Mouse (Mus musculus) lung, embryonic 14.5 days (tissue): ENCODE measurements at regions not wholly inside any gene's neighbourhood (a gene's known extent, or its start where the extent isn't known, plus 50 kb on each side); places are given as distances from the start of the nearest gene placed in this dataset.

ENCODE experiments used
- ATAC-seq: fragments of 200-750 bp; cut with Nextera tagmentation; 2 replicates; pipeline ENCODE4 v1.8.0; 2017; ENCODE audit warnings: mild to moderate bottlenecking, moderate TSS enrichment, moderate library complexity; ENCODE audit not compliant: insufficient read depth
- DNase-seq: peaks from one replicate; pipeline ENCODE4 v3.0.0-alpha.2; 2015
- H3K27ac ChIP-seq: fragments of 300-500 bp; sonication (generic); 2 replicates; pipeline ENCODE4 v1.5.1; 2014; ENCODE audit warnings: low read depth, mild to moderate bottlenecking, moderate library complexity
- H3K27me3 ChIP-seq: fragments of 300-500 bp; sonication (generic); 2 replicates; pipeline ENCODE4 v1.6.1; 2014; ENCODE audit warnings: low read length, control low read depth; ENCODE audit not compliant: insufficient read depth
- H3K36me3 ChIP-seq: fragments of 300-500 bp; sonication (generic); 2 replicates; pipeline ENCODE4 v1.6.1; 2014; ENCODE audit warnings: control low read depth; ENCODE audit not compliant: insufficient read depth
- H3K4me1 ChIP-seq: fragments of 300-500 bp; sonication (generic); 2 replicates; pipeline ENCODE4 v1.6.1; 2014; ENCODE audit warnings: antibody characterized with exemption, control low read depth; ENCODE audit not compliant: insufficient read depth
- H3K4me2 ChIP-seq: fragments of 300-500 bp; sonication (generic); 2 replicates; pipeline ENCODE4 v1.6.1; 2014; ENCODE audit warnings: mild to moderate bottlenecking
- H3K4me3 ChIP-seq: fragments of 300-500 bp; sonication (generic); 2 replicates; pipeline ENCODE4 v1.5.1; 2014; ENCODE audit warnings: low read depth, low read length
- H3K9ac ChIP-seq: fragments of 300-500 bp; sonication (generic); 2 replicates; pipeline ENCODE4 v1.6.1; 2014
- H3K9me3 ChIP-seq: fragments of 300-500 bp; sonication (generic); 2 replicates; pipeline ENCODE4 v1.6.1; 2016; ENCODE audit warnings: low read depth, low read length, control low read depth
- CTCF ChIP-seq: IDR thresholded peaks from 2 replicates; pipeline ENCODE4 v1.5.1; 2016; ENCODE audit warnings: antibody characterized with exemption, low read depth
- WGBS: fragments of 180-500 bp; shearing (Covaris S2); extraction: QIAGEN DNeasy Blood & Tissue Kit; methylation state at CpG from one replicate; pipeline ENCODE4 v1.1.7; 2014; 5-methylcytosine and 5-hydroxymethylcytosine counted together

DNA sequence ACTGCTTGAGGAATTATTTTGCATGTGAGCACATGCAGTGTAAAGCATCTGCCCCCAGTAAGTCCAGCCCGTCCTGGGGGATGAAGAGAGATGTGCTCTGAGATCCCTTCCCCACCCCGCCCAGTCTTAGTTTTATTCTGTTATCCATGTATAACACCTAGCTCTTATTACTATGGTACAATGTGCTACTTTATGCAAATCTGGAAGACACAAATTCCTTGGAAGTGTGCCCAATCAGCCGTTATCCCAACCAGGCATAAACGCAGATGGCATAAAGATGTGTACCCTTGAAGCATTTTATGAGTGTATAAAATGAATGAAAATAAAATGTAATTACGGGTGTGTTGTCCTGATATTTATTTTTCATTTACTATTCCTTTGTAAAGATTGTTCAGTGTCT, 194.8 kb downstream of the 1700009N14Rik start:
- Histone ChIP-seq H3K36me3 (no peaks in the 10 kb centered on the region), H3K4me2 (no peak overlapping the region), H3K9ac (no peak overlapping the region), H3K9me3 (no peaks in the 10 kb centered on the region), H3K4me1 (no peaks in the 10 kb centered on the region), H3K27me3 (no peaks in the 10 kb centered on the region), H3K4me3 (no peak overlapping the region), H3K27ac (no peak overlapping the region)
- no peak for TF ChIP-seq CTCF
- no peak for DNase-seq
- no peak for ATAC-seq
- WGBS, result 86% methylated on average over 5 of the region's 5 CpGs

DNA sequence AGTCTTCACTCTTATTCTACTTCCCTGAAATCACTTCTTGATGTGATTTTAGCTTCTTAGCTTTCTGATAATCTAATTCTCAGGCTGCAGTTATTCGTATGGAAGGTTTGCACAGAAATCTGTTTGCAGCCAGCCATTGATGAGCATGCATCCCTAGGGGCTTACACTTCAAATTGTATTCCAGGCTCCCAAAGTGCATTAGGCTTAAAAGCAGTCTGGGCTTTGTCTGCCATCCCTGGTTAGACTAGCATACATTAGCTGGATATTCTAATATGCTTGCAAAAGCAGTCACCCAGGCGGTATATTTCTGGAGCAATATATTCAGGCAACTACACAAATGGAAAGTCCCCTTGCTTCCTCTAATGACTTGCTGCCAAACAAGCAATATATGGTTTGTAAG, 210.4 kb downstream of the 1700009N14Rik start:
- H3K27ac ChIP-seq, result no peak overlapping the region
- no peak for DNase-seq
- 83% methylated on average over 2 of the region's 2 CpGs for WGBS
- no peak for ATAC-seq
- no peaks in the 10 kb centered on the region for H3K27me3 ChIP-seq
- H3K4me3 ChIP-seq, result no peak overlapping the region
- H3K36me3 ChIP-seq, result no peaks in the 10 kb centered on the region
- H3K9me3 ChIP-seq, result no peaks in the 10 kb centered on the region
- H3K4me2 ChIP-seq, result no peak overlapping the region
- no peaks in the 10 kb centered on the region for H3K4me1 ChIP-seq
- H3K9ac ChIP-seq, result no peak overlapping the region
- no peak for TF ChIP-seq CTCF

DNA sequence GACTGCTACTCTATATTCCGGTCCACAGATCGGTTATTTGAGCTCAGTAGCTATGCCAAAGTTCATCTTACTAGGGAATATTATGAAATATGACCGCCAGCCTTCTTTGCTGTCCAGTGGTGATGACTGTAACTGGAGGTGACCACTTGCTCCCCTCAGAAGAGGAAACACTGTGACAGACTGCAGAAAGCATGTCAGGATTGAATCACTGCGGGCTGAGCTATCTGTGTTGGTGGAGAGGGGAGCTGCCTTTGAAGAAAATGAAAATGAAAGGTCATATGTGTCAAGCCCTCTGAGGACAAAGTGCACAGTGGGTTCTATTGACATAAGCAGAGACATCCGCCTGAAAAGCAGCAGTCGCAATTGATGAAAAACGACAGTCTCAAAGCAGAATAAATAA, 222.5 kb downstream of the 1700009N14Rik start:
- Histone ChIP-seq H3K4me3 (no peak overlapping the region), H3K36me3 (no peaks in the 10 kb centered on the region), H3K9me3 (no peaks in the 10 kb centered on the region), H3K27ac (no peak overlapping the region), H3K9ac (no peak overlapping the region), H3K27me3 (no peaks in the 10 kb centered on the region), H3K4me1 (no peaks in the 10 kb centered on the region), H3K4me2 (no peak overlapping the region)
- 60% methylated on average over 7 of the region's 7 CpGs for WGBS
- TF ChIP-seq CTCF, result no peak
- DNase-seq, result no peak
- no peak for ATAC-seq

DNA sequence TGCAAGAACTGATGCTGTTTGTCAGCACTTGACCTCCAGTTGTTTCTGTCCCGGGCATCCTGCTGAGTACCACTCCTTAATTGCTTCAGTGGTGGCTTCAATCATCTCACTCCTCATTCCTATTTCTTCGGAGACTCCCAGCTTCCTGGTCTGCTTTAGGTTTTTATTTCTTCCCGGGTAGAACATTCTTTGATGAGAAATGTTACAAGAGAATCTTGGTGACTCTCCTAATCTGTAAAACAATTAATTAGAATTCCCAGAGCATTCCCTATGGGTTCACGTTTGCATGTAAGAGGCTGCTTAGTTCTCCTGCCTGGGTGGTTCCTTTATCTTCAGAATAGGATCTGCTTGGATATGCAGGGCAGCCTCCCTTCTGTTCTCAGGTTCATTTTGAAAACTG, 245.1 kb downstream of the 1700009N14Rik start:
- no peaks in the 10 kb centered on the region for H3K9me3 ChIP-seq
- TF ChIP-seq CTCF, result no peak
- H3K27me3 ChIP-seq, result no peaks in the 10 kb centered on the region
- no peak overlapping the region for H3K4me2 ChIP-seq
- no peaks in the 10 kb centered on the region for H3K4me1 ChIP-seq
- no peak overlapping the region for H3K4me3 ChIP-seq
- no peak for ATAC-seq
- no peak for DNase-seq
- no peak overlapping the region for H3K27ac ChIP-seq
- H3K9ac ChIP-seq, result no peak overlapping the region
- 27% methylated on average over 4 of the region's 4 CpGs for WGBS
- no peaks in the 10 kb centered on the region for H3K36me3 ChIP-seq

DNA sequence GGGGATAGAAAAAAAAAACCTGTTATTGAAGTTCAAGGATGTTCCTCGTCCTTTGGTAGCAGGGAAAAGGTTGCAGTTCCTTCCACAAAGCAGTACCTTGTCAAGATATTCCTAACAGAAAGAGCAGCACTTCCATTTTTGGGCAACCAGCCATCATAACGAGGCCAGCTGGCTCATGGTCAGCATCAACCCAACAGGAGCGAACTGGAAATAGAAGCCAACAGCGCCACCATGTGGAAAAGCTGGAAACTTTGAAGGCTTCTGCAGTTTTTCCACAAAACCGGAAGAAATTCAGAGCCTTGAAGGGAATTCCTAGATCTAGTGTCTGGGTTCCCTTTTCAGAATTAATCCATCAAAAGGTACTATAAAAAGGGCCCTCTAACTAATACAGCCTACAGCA, 247.5 kb downstream of the 1700009N14Rik start:
- DNase-seq (peak; percentile 85), ATAC-seq (no peak)
- no peaks in the 10 kb centered on the region for H3K36me3 ChIP-seq
- no peaks in the 10 kb centered on the region for H3K9me3 ChIP-seq
- H3K4me3 ChIP-seq, result no peak overlapping the region
- no peaks in the 10 kb centered on the region for H3K4me1 ChIP-seq
- no peaks in the 10 kb centered on the region for H3K27me3 ChIP-seq
- H3K9ac ChIP-seq, result no peak overlapping the region
- no peak overlapping the region for H3K27ac ChIP-seq
- whole genome bisulfite sequencing, result 28% methylated on average over 5 of the region's 5 CpGs
- no peak overlapping the region for H3K4me2 ChIP-seq
- TF ChIP-seq CTCF, result peak; percentile 51

DNA sequence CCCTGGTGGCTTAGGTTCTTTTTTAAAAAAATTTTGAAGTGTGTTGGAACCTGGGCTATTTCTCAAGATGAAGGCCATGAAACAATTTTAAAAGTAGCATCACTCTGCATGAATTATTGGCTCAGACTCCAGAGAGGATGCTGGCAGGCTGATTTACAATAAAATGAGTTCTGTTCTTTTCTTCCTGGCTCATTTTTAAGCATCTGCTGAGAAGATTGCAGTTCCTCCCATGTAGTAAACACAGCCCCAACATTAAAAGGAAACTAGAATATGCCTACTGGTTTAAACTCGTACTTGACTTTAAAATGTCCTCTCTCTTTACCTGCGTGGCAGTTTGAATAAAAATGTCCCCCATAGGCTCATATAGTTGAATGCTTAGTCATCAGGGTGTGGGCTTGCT, 249.3 kb downstream of the 1700009N14Rik start:
- no peak overlapping the region for H3K4me3 ChIP-seq
- no peak for ATAC-seq
- H3K4me1 ChIP-seq, result no peaks in the 10 kb centered on the region
- no peaks in the 10 kb centered on the region for H3K27me3 ChIP-seq
- H3K36me3 ChIP-seq, result no peaks in the 10 kb centered on the region
- no peak for DNase-seq
- no peak overlapping the region for H3K27ac ChIP-seq
- WGBS, result 80% methylated on average over 2 of the region's 2 CpGs
- no peak overlapping the region for H3K9ac ChIP-seq
- no peak overlapping the region for H3K4me2 ChIP-seq
- H3K9me3 ChIP-seq, result no peaks in the 10 kb centered on the region
- TF ChIP-seq CTCF, result no peak

DNA sequence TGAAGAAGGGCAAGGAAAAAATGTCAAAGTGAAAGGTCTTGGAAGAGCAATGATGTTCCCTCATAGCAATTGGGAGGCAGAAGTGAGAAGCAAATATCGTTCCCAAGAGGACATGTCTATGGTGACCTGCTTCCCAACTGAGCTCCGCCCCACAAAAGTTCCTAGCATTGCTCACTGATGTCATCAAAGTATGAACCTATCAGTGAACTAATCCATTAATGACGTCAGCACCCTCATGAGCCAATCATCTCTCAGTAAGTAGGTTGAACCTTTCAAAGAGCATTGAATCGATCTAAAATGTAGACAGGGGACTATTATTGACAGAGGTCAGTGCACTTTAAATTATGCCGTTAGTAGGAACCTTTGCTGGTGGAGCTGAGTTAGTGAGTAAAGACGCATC, 267.4 kb downstream of the 1700009N14Rik start:
- WGBS, result 87% methylated on average over 6 of the region's 6 CpGs
- no peak for TF ChIP-seq CTCF

DNA sequence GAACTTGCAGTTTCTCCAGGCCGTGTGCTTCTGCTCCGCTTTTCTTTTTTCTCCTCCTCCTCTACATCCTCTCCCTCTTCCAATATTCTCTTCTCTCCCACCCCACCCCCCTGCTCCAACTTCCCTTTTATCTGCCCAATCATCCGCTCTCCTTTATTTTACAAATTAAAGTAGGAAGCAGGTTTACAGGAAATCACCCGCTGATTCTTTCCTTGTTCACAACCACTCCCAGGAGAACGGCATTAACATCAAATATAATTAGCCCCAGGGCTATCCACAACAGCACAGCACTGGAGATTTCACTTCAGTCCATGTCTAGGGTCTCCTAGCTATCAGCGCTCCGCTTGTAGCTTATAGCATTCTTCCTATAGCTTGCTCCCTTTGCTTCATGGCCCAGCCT, 268.6 kb downstream of the 1700009N14Rik start:
- Histone ChIP-seq H3K4me1 (no peaks in the 10 kb centered on the region), H3K4me2 (no peak overlapping the region), H3K27me3 (no peaks in the 10 kb centered on the region), H3K9ac (no peak overlapping the region), H3K36me3 (no peaks in the 10 kb centered on the region), H3K27ac (no peak overlapping the region), H3K9me3 (no peaks in the 10 kb centered on the region), H3K4me3 (no peak overlapping the region)
- DNase-seq (no peak), ATAC-seq (no peak)
- no peak for TF ChIP-seq CTCF
- 82% methylated on average over 7 of the region's 7 CpGs for WGBS

More for the DNA sequence above, 267.4 kb downstream of the 1700009N14Rik start:
- Histone ChIP-seq H3K9ac (no peak overlapping the region), H3K4me2 (no peak overlapping the region), H3K36me3 (no peaks in the 10 kb centered on the region), H3K4me3 (no peak overlapping the region), H3K9me3 (no peaks in the 10 kb centered on the region), H3K27ac (no peak overlapping the region), H3K27me3 (no peaks in the 10 kb centered on the region), H3K4me1 (no peaks in the 10 kb centered on the region)
- DNase-seq, result no peak
- no peak for ATAC-seq
